Mouse (Mus musculus): ENCODE measurements at regions not wholly inside any gene's neighbourhood (a gene's known extent, or its start where the extent isn't known, plus 50 kb on each side); places are given as distances from the start of the nearest gene placed in this dataset.

- TF ChIP-seq CTCF (IDR thresholded peaks at IDR 0.05; ENCODE audit: extremely low read depth, insufficient read depth, insufficient read length, insufficient replicate concordance) (no peak), POLR2A (IDR thresholded peaks at IDR 0.05; ENCODE audit: low read depth, low read length) (no peak)
Observed at GRCm38 (mm10) chr3:40262536-40262935, 268.6 kb upstream of the Intu start.

Measured in spleen, adult 2 months (tissue).